13 mouse cellular contexts compared by ENCODE assay signal in genomic region chr1:60623440-60624016, GRCm38 (mm10).
"Had no signal": no experiment of that assay in that cellular context is flagged by ENCODE, and none has a peak within 500 bp of the region (broad histone marks: within the 10 kb centered on the region; RNA-seq: fewer than 3 reads in every experiment).

No protein-coding gene starts in this region.

- H3K27ac ChIP-seq: intestine, embryonic 15.5 days; layer of hippocampus, adult 2 months; limb, embryonic 12.5 days; midbrain, embryonic 10.5 days; neural tube, embryonic 15.5 days; stomach, embryonic 15.5 days had no signal

- H3K4me3 ChIP-seq: intestine, embryonic 15.5 days; layer of hippocampus, adult 2 months; limb, embryonic 12.5 days; midbrain, embryonic 10.5 days; myocyte; neural tube, embryonic 15.5 days; stomach, embryonic 15.5 days had no signal

- H3K9me3 ChIP-seq: intestine, embryonic 15.5 days; limb, embryonic 12.5 days; midbrain, embryonic 10.5 days; neural tube, embryonic 15.5 days; stomach, embryonic 15.5 days had no signal

- DNase-seq: liver; midbrain, embryonic 14.5 days; retina, postnatal 1 day; right cerebral cortex, postnatal 14 days; thymus, adult 2 months; thymus, postnatal 25 days had no signal

- H3K9ac ChIP-seq: intestine, embryonic 15.5 days; limb, embryonic 12.5 days; neural tube, embryonic 15.5 days; stomach, embryonic 15.5 days had no signal

- H3K36me3 ChIP-seq: intestine, embryonic 15.5 days; limb, embryonic 12.5 days; midbrain, embryonic 10.5 days; neural tube, embryonic 15.5 days; stomach, embryonic 15.5 days had no signal
